Mouse (Mus musculus): ENCODE results near the gene Pdlim4.

GRCm38 (mm10) chr11:54076101-54076500, 7.3 kb upstream of the Pdlim4 start:
- TF ChIP-seq ZNF384 (IDR thresholded peaks at IDR 0.05; ENCODE audit: low read depth, low read length), result no peak
- TF ChIP-seq ZC3H11A (IDR thresholded peaks at IDR 0.05; ENCODE audit: borderline replicate concordance, low read depth, low read length), result no peak
- no peak for TF ChIP-seq HCFC1 (IDR thresholded peaks at IDR 0.05; ENCODE audit: borderline replicate concordance, insufficient read depth, low read length)
- TF ChIP-seq CHD2 (IDR thresholded peaks at IDR 0.05; ENCODE audit: low read depth, low read length), result no peak
- no peak for TF ChIP-seq MAFK (IDR thresholded peaks at IDR 0.05; ENCODE audit: insufficient read depth, low read depth, low read length)
